Mouse (Mus musculus) lung, postnatal 36 days (tissue): ENCODE measurements around the gene Dpyd.

Experiments
- DNase-seq: peaks from one replicate; pipeline ENCODE4 v3.0.0; 2022; ENCODE audit warnings: mixed read lengths

Dpyd gene

DNA sequence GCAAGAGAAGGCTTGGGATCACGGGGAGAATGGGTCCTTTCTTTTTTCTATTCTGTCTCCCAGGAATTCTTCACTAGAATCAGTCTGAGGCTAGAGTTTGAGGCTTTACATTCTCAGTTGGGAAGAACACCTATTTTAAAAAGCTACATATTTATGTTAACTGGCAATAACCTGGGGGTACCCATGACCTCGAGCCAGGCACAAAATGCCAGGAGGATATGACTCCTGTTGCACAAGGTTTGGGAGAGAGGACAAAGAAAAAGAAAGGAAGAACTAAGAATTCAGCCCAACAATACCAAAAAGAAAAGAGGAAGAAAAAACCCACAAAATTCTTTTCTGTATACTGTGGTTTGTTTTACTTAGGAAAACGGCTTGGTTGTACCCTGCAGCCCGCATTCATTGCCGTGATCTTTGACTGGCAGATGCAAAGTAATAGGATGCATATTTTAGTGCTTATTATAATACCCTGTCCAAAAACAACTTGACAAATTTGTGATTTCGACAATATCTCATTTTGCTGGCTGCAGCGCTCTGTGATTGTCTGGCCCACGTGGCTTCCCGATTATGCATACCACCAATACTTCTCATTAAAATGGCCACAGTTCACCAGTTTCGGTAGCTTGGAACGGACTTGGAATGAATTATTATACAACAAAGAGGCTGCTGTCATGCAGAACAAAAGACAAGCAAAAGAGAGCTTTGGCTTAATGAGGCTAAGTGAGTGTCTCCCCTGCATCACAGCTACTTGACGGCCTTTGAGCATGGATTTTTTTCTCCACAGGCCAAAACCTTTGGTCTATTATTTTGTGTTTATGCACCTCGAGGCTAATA is 799.8 kb downstream of the Dpyd start:
- no peak for DNase-seq

GRCm38 (mm10) chr3:119362392-119362791 is 800.5 kb downstream of the Dpyd start:
- DNase-seq, result no peak

GRCm38 (mm10) chr3:119368931-119369330 is 807.0 kb downstream of the Dpyd start:
- DNase-seq, result no peak

- no peak for DNase-seq
Observed at GRCm38 (mm10) chr3:119381119-119381518, 819.2 kb downstream of the Dpyd start.

DNA sequence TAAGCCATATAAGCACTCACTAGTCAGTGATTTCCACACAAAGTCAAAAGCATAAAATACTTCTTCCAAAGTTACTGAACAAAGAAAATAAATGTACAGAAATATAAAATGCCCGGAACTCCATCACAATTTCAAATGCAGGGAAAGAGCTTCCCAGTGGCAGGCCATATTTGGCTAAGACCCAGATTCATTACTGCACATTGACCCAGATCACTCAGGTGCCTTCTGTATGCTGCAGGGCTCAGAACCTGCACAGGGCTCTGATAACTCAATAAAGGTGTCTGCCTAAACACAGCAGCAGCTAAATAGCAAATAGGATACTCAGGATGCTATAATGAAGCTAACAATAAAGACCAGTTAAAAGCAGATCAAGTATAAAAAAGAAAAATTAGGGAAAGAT is 820.5 kb downstream of the Dpyd start:
- no peak for DNase-seq

DNA sequence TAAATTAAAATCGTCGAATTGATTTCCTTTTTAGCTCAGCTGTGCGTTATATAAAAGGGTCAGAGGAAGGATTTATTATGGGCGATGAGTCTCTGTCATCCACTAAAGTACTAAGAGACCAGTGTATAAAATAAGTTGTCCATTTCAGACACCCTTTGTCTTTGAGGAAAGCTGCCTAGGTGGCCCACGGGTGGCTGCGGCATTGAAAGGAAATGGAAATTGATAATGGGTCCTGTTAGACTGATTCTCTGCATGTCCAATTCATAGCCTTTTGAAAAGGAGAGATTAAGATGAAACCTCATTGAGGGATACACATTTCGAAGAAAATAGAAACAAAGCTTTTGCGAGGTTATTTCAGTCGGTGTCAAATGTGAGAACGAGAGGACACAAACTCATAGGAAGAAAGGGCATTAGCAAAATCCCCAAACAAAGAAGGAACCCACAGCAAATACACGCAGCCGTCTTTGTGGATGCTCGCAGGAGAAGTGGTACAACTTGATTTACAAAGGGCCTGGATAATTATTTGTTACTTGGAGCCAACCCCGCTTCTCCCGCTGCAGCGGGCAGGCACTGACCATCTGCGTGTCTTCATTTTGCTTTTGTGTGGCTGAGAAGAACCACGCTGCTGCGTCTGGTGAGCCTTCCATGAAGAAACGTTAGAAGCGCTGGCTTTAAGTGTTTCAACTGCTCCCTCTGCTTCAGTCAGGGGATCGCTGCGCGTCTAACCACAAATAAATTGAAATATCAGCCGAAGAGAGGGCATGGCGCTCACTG is 825.6 kb downstream of the Dpyd start:
- no peak for DNase-seq

- DNase-seq, result no peak
Observed at GRCm38 (mm10) chr3:119397205-119397604, 835.3 kb downstream of the Dpyd start.

DNA sequence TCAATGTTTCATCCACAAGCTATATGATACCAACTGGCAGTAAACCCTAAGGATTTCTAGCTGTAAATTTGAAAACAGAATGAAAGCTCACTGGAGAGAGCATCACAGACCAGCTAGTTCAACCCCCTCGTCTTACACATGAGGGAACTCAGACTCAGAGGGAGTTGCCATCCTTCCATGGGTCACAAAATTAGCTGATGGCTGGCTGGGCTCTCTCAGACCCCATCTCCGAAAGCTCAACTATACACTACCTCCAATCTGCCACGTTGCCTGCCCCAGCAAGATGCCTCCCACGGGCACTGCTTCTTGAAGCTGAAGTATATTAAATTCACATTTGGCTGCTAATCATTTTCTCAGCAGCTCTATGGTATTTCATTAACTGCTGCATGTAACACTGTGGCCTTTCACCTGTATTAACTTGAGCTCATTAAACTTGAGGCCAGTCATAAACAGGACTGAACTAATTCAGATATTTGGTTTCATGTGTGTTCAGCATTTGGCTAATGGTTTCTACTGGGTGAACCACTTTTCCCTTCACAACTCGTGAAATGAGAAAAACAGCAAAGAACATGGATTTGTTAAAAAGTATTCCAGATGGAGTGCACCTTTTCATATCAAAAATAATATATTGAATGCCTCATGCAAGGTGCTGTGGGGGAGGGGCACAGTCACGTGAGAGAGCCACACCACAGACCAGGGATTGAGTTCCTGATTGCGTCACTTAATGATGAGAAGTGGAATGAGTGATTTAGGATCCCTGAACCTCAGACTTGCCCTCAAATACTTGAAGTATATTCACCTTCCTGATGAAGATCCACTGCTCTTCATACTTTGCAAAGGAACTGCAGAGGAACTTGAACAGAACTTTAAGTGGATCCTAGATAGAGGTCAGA is 841.2 kb downstream of the Dpyd start:
- no peak for DNase-seq

- DNase-seq, result no peak
Observed at GRCm38 (mm10) chr3:119419087-119419709, 857.3 kb downstream of the Dpyd start.

DNA sequence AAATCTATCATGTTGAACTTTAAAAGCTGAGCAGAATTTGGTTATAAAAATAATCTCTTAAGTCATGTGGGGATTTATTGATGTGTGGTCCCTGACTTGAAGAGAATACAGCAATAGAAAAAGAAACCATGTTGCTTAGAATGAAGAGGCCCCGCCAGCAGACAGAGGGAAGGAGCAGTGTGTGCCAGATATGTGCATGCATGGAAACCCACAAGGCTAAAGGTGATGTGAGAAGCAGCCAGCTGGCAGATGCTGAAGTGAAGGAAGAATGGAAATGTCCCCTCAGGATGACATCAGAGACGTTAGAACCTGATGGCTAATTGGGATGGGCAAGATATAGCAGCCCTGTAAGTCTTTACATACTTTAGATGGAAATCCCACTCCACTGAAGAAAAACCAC is 857.8 kb downstream of the Dpyd start:
- DNase-seq, result no peak

- no peak for DNase-seq
Observed at GRCm38 (mm10) chr3:119431339-119431738, 869.4 kb downstream of the Dpyd start.

- DNase-seq, result no peak
Observed at GRCm38 (mm10) chr3:119431757-119432156, 869.8 kb downstream of the Dpyd start.

DNA sequence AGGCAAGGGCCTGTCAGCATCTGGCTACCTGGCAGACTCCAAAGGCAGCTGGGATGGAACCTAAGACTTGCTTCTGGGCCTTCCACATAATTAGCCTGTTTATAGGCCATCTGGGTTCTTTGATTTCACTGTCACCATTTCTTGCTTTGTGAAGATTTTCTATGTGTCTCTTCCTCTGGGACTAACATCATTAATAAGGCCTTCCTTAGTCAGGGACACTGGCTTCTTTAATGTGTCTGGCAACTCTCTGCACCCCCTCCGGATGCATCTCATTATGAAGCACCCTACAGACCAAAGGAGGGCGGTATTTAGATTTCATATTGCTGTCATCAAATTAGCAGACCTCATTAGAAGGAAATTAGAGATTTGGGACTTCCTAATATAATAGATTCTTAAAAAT is 885.6 kb downstream of the Dpyd start:
- no peak for DNase-seq

- no peak for DNase-seq
Observed at GRCm38 (mm10) chr3:119464073-119464472, 902.1 kb downstream of the Dpyd start.

DNA sequence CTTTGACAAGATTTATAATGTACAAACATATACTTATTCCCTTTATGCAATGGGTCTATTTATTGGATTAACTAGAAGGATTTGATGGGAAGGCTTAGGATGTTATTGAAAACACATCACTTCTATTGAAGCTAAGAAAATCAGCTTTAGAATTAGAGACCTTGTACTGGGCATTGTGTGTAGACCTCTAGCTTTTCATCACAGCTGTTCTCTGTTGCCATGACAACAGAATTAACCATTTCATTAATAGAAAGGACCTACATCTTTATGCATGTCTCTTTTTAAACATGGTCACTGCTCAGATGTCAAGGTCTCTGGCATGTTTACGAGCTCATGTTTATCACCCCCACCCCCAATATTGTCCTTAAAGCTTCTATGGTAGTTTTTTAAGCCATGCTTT is 902.5 kb downstream of the Dpyd start:
- DNase-seq, result no peak

- peak; percentile 0 for DNase-seq
Observed at GRCm38 (mm10) chr3:119467723-119468122, 905.8 kb downstream of the Dpyd start.
